Mouse (Mus musculus) testis, postnatal 14 days (tissue): Measurements from ENCODE around the gene Mpp5.

Source experiments
- DNase-seq: peaks from one replicate; pipeline ENCODE4 v3.0.0; 2021; ENCODE audit warnings: low spot score

Gene Mpp5

GRCm38 (mm10) chr12:78748557-78749377 is at the start of gene Mpp5:
Mpp5 (plus strand) TSS chr12:78748907.
- DNase-seq = peak; percentile 97

GRCm38 (mm10) chr12:78717783-78718182 is 30.9 kb upstream of the Mpp5 start:
- no peak for DNase-seq

GRCm38 (mm10) chr12:78727723-78728122 is 21.0 kb upstream of the Mpp5 start:
- DNase-seq = no peak

GRCm38 (mm10) chr12:78739633-78740032 is 9.1 kb upstream of the Mpp5 start:
- no peak for DNase-seq

GRCm38 (mm10) chr12:78740289-78740688 is 8.4 kb upstream of the Mpp5 start:
- no peak for DNase-seq

- no peak for DNase-seq
Observed at GRCm38 (mm10) chr12:78746226-78746625, 2.5 kb upstream of the Mpp5 start.

- DNase-seq = no peak
Observed at GRCm38 (mm10) chr12:78747406-78747805, 1.3 kb upstream of the Mpp5 start.

GRCm38 (mm10) chr12:78748113-78748512 is 594 bp upstream of the Mpp5 start:
- DNase-seq = peak; percentile 42

- DNase-seq = peak; percentile 77
Observed at GRCm38 (mm10) chr12:78749378-78749801, 683 bp downstream of the Mpp5 start.

- DNase-seq = no peak
Observed at GRCm38 (mm10) chr12:78761979-78762378, 13.3 kb downstream of the Mpp5 start.

GRCm38 (mm10) chr12:78769031-78769713 is 20.5 kb downstream of the Mpp5 start:
- no peak for DNase-seq

GRCm38 (mm10) chr12:78773211-78773610 is 24.5 kb downstream of the Mpp5 start:
- no peak for DNase-seq

GRCm38 (mm10) chr12:78777916-78778315 is 29.2 kb downstream of the Mpp5 start:
- DNase-seq = no peak

GRCm38 (mm10) chr12:78778423-78779067 is 29.8 kb downstream of the Mpp5 start:
- no peak for DNase-seq

GRCm38 (mm10) chr12:78788266-78788873 is 39.7 kb downstream of the Mpp5 start:
- DNase-seq = no peak

GRCm38 (mm10) chr12:78790791-78791190 is 42.1 kb downstream of the Mpp5 start:
- no peak for DNase-seq

- no peak for DNase-seq
Observed at GRCm38 (mm10) chr12:78794236-78794635, 45.5 kb downstream of the Mpp5 start.

GRCm38 (mm10) chr12:78800036-78800435 is 51.3 kb downstream of the Mpp5 start:
- DNase-seq = no peak

GRCm38 (mm10) chr12:78801836-78802235 is 53.1 kb downstream of the Mpp5 start:
- no peak for DNase-seq

GRCm38 (mm10) chr12:78814437-78814836 is 65.7 kb downstream of the Mpp5 start:
- no peak for DNase-seq

- DNase-seq = no peak
Observed at GRCm38 (mm10) chr12:78834496-78834895, 85.8 kb downstream of the Mpp5 start.

- DNase-seq = no peak
Observed at GRCm38 (mm10) chr12:78839906-78840305, 91.2 kb downstream of the Mpp5 start.
